Mouse (Mus musculus): Measurements from ENCODE around the gene Tmem97.

Tmem97 gene

GRCm38 (mm10) chr11:78512025-78512957 lies 38.3 kb downstream of the Tmem97 start, which contains the start of the genes Tmem199 and Poldip2:
Gene Tmem199, minus strand, starts transcription at chr11:78512172.
Gene Poldip2, plus strand, starts transcription at chr11:78512193.
- DNase-seq (ENCODE audit: low spot score in 2 of 2) = peak; percentile 73 to 84

- DNase-seq (ENCODE audit: low spot score in 2 of 2) = no peak
Measured at GRCm38 (mm10) chr11:78509148-78509547, 41.4 kb downstream of the Tmem97 start.

- no peak for DNase-seq (ENCODE audit: low spot score in 2 of 2)
Measured at GRCm38 (mm10) chr11:78505430-78505829, 45.1 kb downstream of the Tmem97 start.

- DNase-seq (ENCODE audit: low spot score in 2 of 2) = peak in 1 of 2 experiments; percentile 29
Measured at GRCm38 (mm10) chr11:78502909-78503650, 47.5 kb downstream of the Tmem97 start, which contains the start of gene Sebox. Gene Sebox, plus strand, starts transcription at chr11:78503447.

- no peak for DNase-seq (ENCODE audit: low spot score in 2 of 2)
Measured at GRCm38 (mm10) chr11:78501529-78501928, 49.0 kb downstream of the Tmem97 start.

GRCm38 (mm10) chr11:78500623-78501202 lies 49.9 kb downstream of the Tmem97 start:
- no peak for DNase-seq (ENCODE audit: low spot score in 2 of 2)

GRCm38 (mm10) chr11:78499543-78499942 lies 51.0 kb downstream of the Tmem97 start:
- DNase-seq (ENCODE audit: low spot score in 2 of 2) = no peak

GRCm38 (mm10) chr11:78499004-78499403 lies 51.6 kb downstream of the Tmem97 start, which contains the start of gene Vtn:
Gene Vtn, plus strand, starts transcription at chr11:78499091.
- no peak for DNase-seq (ENCODE audit: low spot score in 2 of 2)

GRCm38 (mm10) chr11:78497544-78498522 lies 52.7 kb downstream of the Tmem97 start, which contains the start of gene Sarm1:
Gene Sarm1, minus strand, starts transcription at chr11:78497754.
- DNase-seq (ENCODE audit: low spot score in 2 of 2) = peak; percentile 91 to 96

GRCm38 (mm10) chr11:78497071-78497541 lies 53.5 kb downstream of the Tmem97 start:
- peak in 1 of 2 experiments; percentile 32 for DNase-seq (ENCODE audit: low spot score in 2 of 2)

GRCm38 (mm10) chr11:78495904-78496303 lies 54.7 kb downstream of the Tmem97 start:
- DNase-seq (ENCODE audit: low spot score in 2 of 2) = no peak
